In genomic region chr12:86770261-86770670, GRCm38 (mm10) we compare ENCODE assay signal across 9 mouse cellular contexts. TPM values are rescaled to one million over a fixed set of nuclear protein-coding genes. Genes with fewer than 3 reads are reported as not detected.
DNase-seq lines count a peak whose midpoint lies in the region; ATAC-seq lines count a peak whose summit lies in the region.
"Had no signal": no experiment of that assay in that cellular context is flagged by ENCODE, and none has a peak within 500 bp of the region (broad histone marks: within the 10 kb centered on the region; RNA-seq: fewer than 3 reads in every experiment).

No protein-coding gene starts in this region.

- no peaks in the 10 kb centered on the region; the same call in 1 of the 2 replicates for H3K4me1 ChIP-seq in kidney, embryonic 14.5 days (ENCODE audit: control insufficient read depth, insufficient read depth, low read length)
- peaks cover 21% of the 10 kb centered on the region; the same call in 1 of the 2 replicates for H3K4me1 ChIP-seq in forebrain, embryonic 14.5 days (ENCODE audit: control insufficient read depth, insufficient read depth, low read length)
- peaks cover 12% of the 10 kb centered on the region for H3K4me1 ChIP-seq in hindbrain, embryonic 14.5 days (replicated peaks; ENCODE audit: control insufficient read depth, insufficient read depth, low read length)
- H3K4me1 ChIP-seq in lung, embryonic 15.5 days = peaks cover 31% of the 10 kb centered on the region
- H3K4me1 ChIP-seq in stomach, embryonic 16.5 days (ENCODE audit: control insufficient read depth, insufficient read depth, low read length) = peaks cover 6% of the 10 kb centered on the region; the same call in 1 of the 2 replicates
- H3K4me1 ChIP-seq in liver, embryonic 12.5 days = peaks cover 3% of the 10 kb centered on the region; the same call in 1 of the 2 replicates

- H3K9ac ChIP-seq in kidney, embryonic 14.5 days (ENCODE audit: low read depth, low read length) = no peak overlapping the region
- no peak overlapping the region for H3K9ac ChIP-seq in forebrain, embryonic 14.5 days (ENCODE audit: low read length)
- no peak overlapping the region for H3K9ac ChIP-seq in hindbrain, embryonic 14.5 days
- no peak overlapping the region for H3K9ac ChIP-seq in lung, embryonic 15.5 days
- H3K9ac ChIP-seq in stomach, embryonic 16.5 days (ENCODE audit: low read length) = no peak overlapping the region
- no peak overlapping the region for H3K9ac ChIP-seq in liver, embryonic 12.5 days

- H3K36me3 ChIP-seq in kidney, embryonic 14.5 days (ENCODE audit: control insufficient read depth, insufficient read depth, low read length) = no peaks in the 10 kb centered on the region
- H3K36me3 ChIP-seq in forebrain, embryonic 14.5 days (ENCODE audit: control insufficient read depth, insufficient read depth, low read length) = no peaks in the 10 kb centered on the region
- H3K36me3 ChIP-seq in hindbrain, embryonic 14.5 days (replicated peaks; ENCODE audit: control insufficient read depth, insufficient read depth) = no peaks in the 10 kb centered on the region
- no peaks in the 10 kb centered on the region for H3K36me3 ChIP-seq in lung, embryonic 15.5 days
- H3K36me3 ChIP-seq in stomach, embryonic 16.5 days (ENCODE audit: control insufficient read depth, insufficient read depth, low read length) = no peaks in the 10 kb centered on the region
- H3K36me3 ChIP-seq in liver, embryonic 12.5 days = no peaks in the 10 kb centered on the region

- ATAC-seq in kidney, embryonic 14.5 days (ENCODE audit: low FRiP score, low TSS enrichment) = no peak
- no peak for ATAC-seq in forebrain, embryonic 14.5 days
- ATAC-seq in hindbrain, embryonic 14.5 days (ENCODE audit: low FRiP score) = 0 out of 2 replicates have a peak, but pooled peaks have one; percentile 28
- ATAC-seq in lung, embryonic 15.5 days (ENCODE audit: borderline replicate concordance, extremely low read depth, low FRiP score, low TSS enrichment) = peak; percentile 71
- ATAC-seq in stomach, embryonic 16.5 days (ENCODE audit: insufficient read depth, low FRiP score) = peak; percentile 41
- no peak for ATAC-seq in liver, embryonic 12.5 days

- no peak overlapping the region for H3K4me2 ChIP-seq in kidney, embryonic 14.5 days (replicated peaks; ENCODE audit: low read depth, low read length)
- H3K4me2 ChIP-seq in forebrain, embryonic 14.5 days (ENCODE audit: low read length) = no peak overlapping the region
- no peak overlapping the region for H3K4me2 ChIP-seq in hindbrain, embryonic 14.5 days (replicated peaks)
- H3K4me2 ChIP-seq in lung, embryonic 15.5 days = no peak overlapping the region
- no peak overlapping the region for H3K4me2 ChIP-seq in stomach, embryonic 16.5 days (ENCODE audit: low read depth, low read length)
- no peak overlapping the region for H3K4me2 ChIP-seq in liver, embryonic 12.5 days

- no peaks in the 10 kb centered on the region for H3K9me3 ChIP-seq in kidney, embryonic 14.5 days (ENCODE audit: control insufficient read depth, low read length)
- H3K9me3 ChIP-seq in forebrain, embryonic 14.5 days (replicated peaks; ENCODE audit: control insufficient read depth, low read length) = no peaks in the 10 kb centered on the region
- H3K9me3 ChIP-seq in hindbrain, embryonic 14.5 days (ENCODE audit: control insufficient read depth, low read length) = no peaks in the 10 kb centered on the region
- H3K9me3 ChIP-seq in lung, embryonic 15.5 days = no peaks in the 10 kb centered on the region
- H3K9me3 ChIP-seq in stomach, embryonic 16.5 days (replicated peaks; ENCODE audit: control insufficient read depth, low read length) = no peaks in the 10 kb centered on the region
- no peaks in the 10 kb centered on the region for H3K9me3 ChIP-seq in liver, embryonic 12.5 days (replicated peaks)

- no peak overlapping the region for H3K4me3 ChIP-seq in kidney, embryonic 14.5 days (ENCODE audit: low read length)
- no peak overlapping the region for H3K4me3 ChIP-seq in forebrain, embryonic 14.5 days (ENCODE audit: low read depth, low read length)
- H3K4me3 ChIP-seq in hindbrain, embryonic 14.5 days (replicated peaks; ENCODE audit: low read length) = no peak overlapping the region
- H3K4me3 ChIP-seq in lung, embryonic 15.5 days = no peak overlapping the region
- no peak overlapping the region for H3K4me3 ChIP-seq in stomach, embryonic 16.5 days (replicated peaks; ENCODE audit: low read length)
- H3K4me3 ChIP-seq in liver, embryonic 12.5 days = no peak overlapping the region

- no peaks in the 10 kb centered on the region for H3K27me3 ChIP-seq in kidney, embryonic 14.5 days (ENCODE audit: control insufficient read depth, insufficient read depth, low read length)
- H3K27me3 ChIP-seq in forebrain, embryonic 14.5 days (replicated peaks; ENCODE audit: control insufficient read depth, insufficient read depth, low read length) = no peaks in the 10 kb centered on the region
- H3K27me3 ChIP-seq in hindbrain, embryonic 14.5 days (ENCODE audit: control insufficient read depth, insufficient read depth, low read length) = no peaks in the 10 kb centered on the region
- no peaks in the 10 kb centered on the region for H3K27me3 ChIP-seq in lung, embryonic 15.5 days
- H3K27me3 ChIP-seq in stomach, embryonic 16.5 days (ENCODE audit: control insufficient read depth, insufficient read depth, low read length) = no peaks in the 10 kb centered on the region
- no peaks in the 10 kb centered on the region for H3K27me3 ChIP-seq in liver, embryonic 12.5 days (replicated peaks)

- no peak overlapping the region for H3K27ac ChIP-seq in kidney, embryonic 14.5 days (ENCODE audit: low read depth, low read length)
- H3K27ac ChIP-seq in forebrain, embryonic 14.5 days (ENCODE audit: low read depth, low read length) = peak overlapping the region; percentile 62
- 0 out of 2 replicates have a peak overlapping the region, but pooled peaks have one; percentile 4 for H3K27ac ChIP-seq in hindbrain, embryonic 14.5 days
- H3K27ac ChIP-seq in lung, embryonic 15.5 days = peak overlapping the region; percentile 85
- H3K27ac ChIP-seq in stomach, embryonic 16.5 days (ENCODE audit: low read length) = peak overlapping the region; percentile 16; the same call in 1 of the 2 replicates
- no peak overlapping the region for H3K27ac ChIP-seq in liver, embryonic 12.5 days

- peak; percentile 90 for DNase-seq in kidney, adult 11 months
- peak; percentile 81 for DNase-seq in adrenal gland, postnatal 14 days
- DNase-seq in forebrain, embryonic 14.5 days (ENCODE audit: low spot score) = peak; percentile 68
- no peak for DNase-seq in hindbrain, embryonic 14.5 days (ENCODE audit: low spot score)

- WGBS in kidney, embryonic 14.5 days = 31% methylated on average over 4 of the region's 4 CpGs
- 6% methylated on average over 4 of the region's 4 CpGs for WGBS in forebrain, embryonic 14.5 days
- 26% methylated on average over 4 of the region's 4 CpGs for WGBS in hindbrain, embryonic 14.5 days
- 9% methylated on average over 4 of the region's 4 CpGs for WGBS in lung, embryonic 15.5 days
- 40% methylated on average over 4 of the region's 4 CpGs for WGBS in stomach, embryonic 16.5 days
- 32% methylated on average over 4 of the region's 4 CpGs for WGBS in liver, embryonic 12.5 days (ENCODE audit: insufficient replicate concordance)

RNA-seq across cellular contexts. Expression of gene Lrrc74a, which starts 36.1 kb away (rescaled TPM):
- not detected in 2 replicates for polyA plus RNA-seq in kidney, embryonic 14.5 days (2014; fragmentation: Nextera tagmentation; extraction: Ambion mirVana)
- not detected in 2 replicates for total RNA-seq in adrenal gland, postnatal 14 days (2021)
- not detected in 2 replicates for polyA plus RNA-seq in forebrain, embryonic 14.5 days (2014; fragmentation: Nextera tagmentation; extraction: Ambion mirVana)
- not detected in 2 replicates for polyA plus RNA-seq in hindbrain, embryonic 14.5 days (2014; fragmentation: Nextera tagmentation; extraction: Ambion mirVana)
- not detected in 2 replicates for polyA plus RNA-seq in lung, embryonic 15.5 days (2015; fragmentation: Nextera tagmentation; extraction: Ambion mirVana)
- not detected in 2 replicates for polyA plus RNA-seq in stomach, embryonic 16.5 days (2015; fragmentation: Nextera tagmentation; extraction: Ambion mirVana)
- polyA plus RNA-seq in liver, embryonic 12.5 days (2016; fragmentation: Nextera tagmentation; extraction: Ambion mirVana) = not detected in 2 replicates
- polyA plus RNA-seq: neural tube, embryonic 11.5 days had no signal

RNA-seq across cellular contexts. Expression of gene Angel1, which starts 44.0 kb away (rescaled TPM):
- 7.9 and 10.2 TPM in 2 replicates for polyA plus RNA-seq in kidney, embryonic 14.5 days (2014; fragmentation: Nextera tagmentation; extraction: Ambion mirVana)
- total RNA-seq in adrenal gland, postnatal 14 days (2021) = 2.7 and 5.0 TPM in 2 replicates
- polyA plus RNA-seq in forebrain, embryonic 14.5 days (2014; fragmentation: Nextera tagmentation; extraction: Ambion mirVana) = 7.6 and 9.1 TPM in 2 replicates
- 12.3 and 13.1 TPM in 2 replicates for polyA plus RNA-seq in hindbrain, embryonic 14.5 days (2014; fragmentation: Nextera tagmentation; extraction: Ambion mirVana)
- polyA plus RNA-seq in lung, embryonic 15.5 days (2015; fragmentation: Nextera tagmentation; extraction: Ambion mirVana) = 12.6 and 13.6 TPM in 2 replicates
- 8.8 and 9.4 TPM in 2 replicates for polyA plus RNA-seq in stomach, embryonic 16.5 days (2015; fragmentation: Nextera tagmentation; extraction: Ambion mirVana)
- 2.3 and 2.8 TPM in 2 replicates for polyA plus RNA-seq in liver, embryonic 12.5 days (2016; fragmentation: Nextera tagmentation; extraction: Ambion mirVana)

Comparison
In these comparisons a context has a peak if more than half of its experiments do, and no peak if none do; other contexts are left out.
1. ATAC-seq: peak in hindbrain, embryonic 14.5 days (single experiment), lung, embryonic 15.5 days (single experiment) and stomach, embryonic 16.5 days (single experiment); none in kidney, embryonic 14.5 days (single experiment), forebrain, embryonic 14.5 days (single experiment) and liver, embryonic 12.5 days (single experiment).
2. H3K27ac ChIP-seq: peak in forebrain, embryonic 14.5 days (single experiment), hindbrain, embryonic 14.5 days (single experiment), lung, embryonic 15.5 days (single experiment) and stomach, embryonic 16.5 days (single experiment); none in kidney, embryonic 14.5 days (single experiment) and liver, embryonic 12.5 days (single experiment).